Mouse (Mus musculus): ENCODE results near the gene Abcg5. TPM values are rescaled to one million over a fixed set of nuclear protein-coding genes. Genes with fewer than 3 reads are reported as not detected.

Abcg5 gene
- polyA plus RNA-seq, 1 experiment, result 0.37 TPM

DNA sequence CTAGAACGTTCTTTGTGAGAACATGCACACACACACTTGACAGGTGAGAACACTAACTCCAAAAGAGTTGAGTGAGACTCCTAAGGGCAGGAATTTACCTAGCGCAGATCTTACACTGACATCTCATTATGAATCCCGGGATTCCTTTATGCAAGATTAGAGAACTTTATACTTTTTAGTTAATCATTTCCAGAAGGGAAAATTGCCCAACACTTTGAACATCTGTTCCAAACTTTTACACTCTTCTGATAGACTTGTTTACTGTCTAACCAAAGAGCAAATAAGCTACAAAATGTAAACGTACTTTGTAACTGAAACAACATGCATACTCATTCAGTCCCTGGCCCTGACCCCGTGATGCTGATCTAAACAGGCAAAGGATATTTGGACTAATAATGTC is 6.5 kb upstream of the Abcg5 start:
- Histone ChIP-seq H3K36me3 (replicated peaks; ENCODE audit: low read length) (no peaks in the 10 kb centered on the region), H3K27me3 (replicated peaks) (peaks cover 38% of the 10 kb centered on the region)
- TF ChIP-seq FLI1 (IDR thresholded peaks at IDR 0.05; ENCODE audit: low read length), result no peak
- TF ChIP-seq GATA1 (IDR thresholded peaks at IDR 0.05; ENCODE audit: borderline replicate concordance, low read length), result no peak

DNA sequence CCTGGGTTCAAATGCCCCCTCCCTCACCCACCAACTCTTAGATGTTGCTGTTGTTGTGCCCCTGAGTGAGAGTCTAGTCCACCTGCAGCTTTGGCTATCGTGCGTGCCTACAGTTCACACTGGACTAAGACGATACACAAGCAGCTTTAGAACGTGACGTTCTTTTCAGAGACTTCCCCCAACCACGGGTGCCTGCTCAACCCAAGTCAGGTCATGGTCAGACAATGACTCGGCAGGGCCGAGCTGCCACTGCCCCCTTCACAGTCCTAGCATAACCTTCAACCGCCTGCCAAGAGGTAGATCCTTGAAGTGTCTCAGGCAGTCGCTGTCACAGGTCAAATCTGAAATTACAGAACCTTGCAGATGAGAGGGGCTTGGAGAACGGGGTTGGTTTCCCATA is 6.0 kb upstream of the Abcg5 start:
- Histone ChIP-seq H3K4me3 (replicated peaks) (no peak overlapping the region), H3K9me3 (no peaks in the 10 kb centered on the region), H3K36me3 (replicated peaks; ENCODE audit: low read length) (no peaks in the 10 kb centered on the region), H3K27me3 (replicated peaks) (peaks cover 39% of the 10 kb centered on the region), H3K4me1 (peaks cover 8% of the 10 kb centered on the region; the same call in 1 of the 2 replicates)
- TF ChIP-seq GATA1 (IDR thresholded peaks at IDR 0.05; ENCODE audit: borderline replicate concordance, low read length) (no peak), FLI1 (IDR thresholded peaks at IDR 0.05; ENCODE audit: low read length) (no peak)

More for the DNA sequence above, 6.5 kb upstream of the Abcg5 start:
- H3K4me1 ChIP-seq, result peaks cover 4% of the 10 kb centered on the region; the same call in 1 of the 2 replicates
- H3K9me3 ChIP-seq, result no peaks in the 10 kb centered on the region
- no peak overlapping the region for H3K4me3 ChIP-seq (replicated peaks)

DNA sequence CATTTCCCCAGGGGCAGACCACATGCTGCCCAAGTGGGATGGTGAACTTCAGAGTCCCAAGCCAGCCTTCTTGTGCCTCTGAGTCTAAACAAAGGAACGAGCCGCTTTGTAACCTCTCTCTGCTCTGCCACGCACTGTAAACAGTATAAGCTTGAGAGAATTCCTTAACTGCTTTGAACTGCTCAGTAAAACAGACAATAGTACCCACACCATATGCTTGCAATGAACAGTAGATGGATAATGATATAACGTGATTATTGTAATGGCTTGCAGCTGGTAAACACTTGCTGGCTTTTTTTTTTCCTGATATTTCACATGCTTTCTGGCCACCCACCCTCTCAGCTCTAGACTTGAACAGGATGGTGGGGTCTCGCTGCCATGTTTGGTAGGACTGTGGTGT is 5.2 kb upstream of the Abcg5 start:
- Histone ChIP-seq H3K4me3 (replicated peaks) (no peak overlapping the region), H3K9me3 (no peaks in the 10 kb centered on the region), H3K36me3 (replicated peaks; ENCODE audit: low read length) (no peaks in the 10 kb centered on the region), H3K4me1 (peaks cover 8% of the 10 kb centered on the region; the same call in 1 of the 2 replicates), H3K27me3 (replicated peaks) (peaks cover 37% of the 10 kb centered on the region)
- TF ChIP-seq GATA1 (IDR thresholded peaks at IDR 0.05; ENCODE audit: borderline replicate concordance, low read length) (no peak), FLI1 (IDR thresholded peaks at IDR 0.05; ENCODE audit: low read length) (no peak)

DNA sequence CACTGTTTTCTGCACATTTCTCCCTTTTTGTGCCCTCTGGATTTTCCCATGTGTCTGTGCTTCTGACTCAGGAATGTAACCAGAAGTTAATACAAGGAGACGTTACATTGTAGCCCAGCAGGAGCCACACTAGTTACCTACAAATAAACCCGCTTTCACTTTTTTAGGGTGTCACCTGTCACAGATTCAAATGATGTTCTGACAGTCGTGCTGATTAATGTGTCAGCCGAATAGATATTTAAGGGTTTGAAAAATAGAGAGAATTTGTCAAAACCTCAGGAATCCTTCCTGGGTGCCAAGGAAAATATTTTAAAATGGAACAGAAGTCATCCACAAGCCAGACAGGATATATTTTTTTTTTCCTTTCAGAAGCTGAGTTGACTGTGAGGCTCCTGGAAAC is 2.5 kb upstream of the Abcg5 start:
- Histone ChIP-seq H3K9me3 (no peaks in the 10 kb centered on the region), H3K36me3 (replicated peaks; ENCODE audit: low read length) (no peaks in the 10 kb centered on the region), H3K27me3 (replicated peaks) (peaks cover 42% of the 10 kb centered on the region), H3K4me3 (replicated peaks) (no peak overlapping the region), H3K4me1 (peaks cover 5% of the 10 kb centered on the region; the same call in 1 of the 2 replicates)
- TF ChIP-seq GATA1 (IDR thresholded peaks at IDR 0.05; ENCODE audit: borderline replicate concordance, low read length) (no peak), FLI1 (IDR thresholded peaks at IDR 0.05; ENCODE audit: low read length) (no peak)

DNA sequence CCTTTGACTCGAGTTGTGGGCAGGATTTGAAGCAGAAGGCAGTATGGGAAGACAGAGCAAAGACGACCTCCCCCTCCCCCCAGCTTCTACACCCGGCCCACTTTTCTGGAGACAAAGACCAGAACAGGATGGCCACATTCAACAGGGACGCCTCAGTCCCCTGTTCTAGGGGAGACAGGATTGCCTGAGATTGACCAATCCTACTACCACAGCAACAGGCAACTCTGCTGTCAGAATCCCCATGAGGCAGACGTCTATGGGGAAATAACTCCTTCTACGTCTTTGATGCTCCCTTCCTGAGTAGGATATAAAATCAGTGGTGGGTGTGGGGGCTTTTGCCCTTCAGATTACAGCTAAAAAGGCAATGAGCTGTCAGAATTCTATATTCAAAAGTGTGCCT is 1.5 kb upstream of the Abcg5 start:
- Histone ChIP-seq H3K27me3 (replicated peaks) (peaks cover 42% of the 10 kb centered on the region), H3K4me3 (replicated peaks) (no peak overlapping the region), H3K9me3 (no peaks in the 10 kb centered on the region), H3K4me1 (peaks cover 5% of the 10 kb centered on the region; the same call in 1 of the 2 replicates), H3K36me3 (replicated peaks; ENCODE audit: low read length) (no peaks in the 10 kb centered on the region)
- TF ChIP-seq FLI1 (IDR thresholded peaks at IDR 0.05; ENCODE audit: low read length) (no peak), GATA1 (IDR thresholded peaks at IDR 0.05; ENCODE audit: borderline replicate concordance, low read length) (no peak)

DNA sequence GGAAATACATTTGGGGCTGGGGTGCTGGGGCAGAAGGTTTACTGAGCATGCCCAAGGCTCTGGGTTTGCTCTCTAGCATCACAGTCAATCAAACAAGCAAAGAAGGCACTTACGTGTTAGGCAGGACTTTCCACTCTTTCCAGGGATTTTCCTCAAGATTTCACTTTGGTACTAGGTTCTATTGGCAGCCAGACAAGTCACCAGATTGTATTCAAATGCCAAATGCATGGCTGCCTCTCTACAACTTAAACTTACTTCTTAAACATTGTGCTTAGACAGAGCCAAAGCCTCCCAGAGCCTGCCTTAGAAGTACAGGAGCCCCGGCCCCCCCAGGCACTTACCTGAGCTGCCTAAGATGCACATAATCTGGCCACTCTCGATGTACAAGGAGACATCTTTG is 1.1 kb downstream of the Abcg5 start:
- Histone ChIP-seq H3K36me3 (replicated peaks; ENCODE audit: low read length) (no peaks in the 10 kb centered on the region), H3K27me3 (replicated peaks) (peaks cover 50% of the 10 kb centered on the region), H3K4me1 (peaks cover 5% of the 10 kb centered on the region; the same call in 1 of the 2 replicates), H3K9me3 (no peaks in the 10 kb centered on the region), H3K4me3 (replicated peaks) (no peak overlapping the region)
- TF ChIP-seq GATA1 (IDR thresholded peaks at IDR 0.05; ENCODE audit: borderline replicate concordance, low read length), result no peak
- TF ChIP-seq FLI1 (IDR thresholded peaks at IDR 0.05; ENCODE audit: low read length), result no peak

DNA sequence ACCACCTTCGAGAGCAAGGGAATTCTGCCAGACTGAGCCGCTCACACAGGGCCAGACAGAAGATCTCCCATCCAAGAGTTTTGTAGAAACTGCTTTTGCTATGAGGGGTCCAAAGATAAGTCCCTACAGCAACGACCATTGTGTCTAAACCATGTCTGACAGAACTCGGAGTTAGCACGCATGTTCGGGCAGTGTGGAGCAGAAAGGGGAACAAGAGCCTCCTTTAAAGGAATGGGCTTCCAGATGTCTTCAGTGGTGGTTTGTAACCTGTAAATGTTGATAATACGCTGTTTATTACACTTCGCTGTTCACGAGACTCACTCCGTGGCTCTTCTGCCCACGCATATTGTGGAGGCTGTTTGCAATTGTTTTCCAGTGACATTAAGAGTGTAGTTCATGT is 5.2 kb downstream of the Abcg5 start:
- Histone ChIP-seq H3K4me3 (replicated peaks) (no peak overlapping the region), H3K27me3 (replicated peaks) (peaks cover 63% of the 10 kb centered on the region), H3K4me1 (peaks cover 5% of the 10 kb centered on the region), H3K36me3 (replicated peaks; ENCODE audit: low read length) (no peaks in the 10 kb centered on the region), H3K9me3 (no peaks in the 10 kb centered on the region)
- TF ChIP-seq FLI1 (IDR thresholded peaks at IDR 0.05; ENCODE audit: low read length) (no peak), GATA1 (IDR thresholded peaks at IDR 0.05; ENCODE audit: borderline replicate concordance, low read length) (no peak)

DNA sequence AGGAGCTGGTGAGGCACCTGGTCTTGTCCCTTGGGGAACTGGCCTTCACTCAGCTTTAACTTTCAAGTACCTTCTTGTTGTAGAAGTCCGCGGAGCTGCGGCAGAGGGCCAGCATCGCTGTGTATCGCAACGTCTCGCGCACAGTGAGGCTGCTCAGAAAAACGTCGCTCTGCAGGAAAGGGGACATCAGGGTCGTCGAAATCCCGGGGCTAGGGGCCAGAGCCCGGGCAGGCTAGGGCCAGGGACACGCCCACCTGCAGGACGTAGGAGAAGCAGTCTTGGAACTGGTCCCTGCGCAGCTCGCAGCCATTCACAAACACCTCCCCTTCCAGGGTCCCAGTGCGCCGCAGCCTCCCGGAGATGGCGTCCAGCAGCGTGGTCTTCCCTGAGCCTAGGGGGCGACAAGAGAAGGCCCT is 6.9 kb downstream of the Abcg5 start, which contains the start of gene Abcg8:
TSS of gene Abcg8 (plus strand) at position 352 of the 416 bp plus-strand sequence.
- no peaks in the 10 kb centered on the region for H3K36me3 ChIP-seq (replicated peaks; ENCODE audit: low read length)
- TF ChIP-seq GATA1 (IDR thresholded peaks at IDR 0.05; ENCODE audit: borderline replicate concordance, low read length) (no peak), FLI1 (IDR thresholded peaks at IDR 0.05; ENCODE audit: low read length) (no peak)
- peaks cover 63% of the 10 kb centered on the region for H3K27me3 ChIP-seq (replicated peaks)
- no peaks in the 10 kb centered on the region for H3K9me3 ChIP-seq
- H3K4me1 ChIP-seq, result peaks cover 5% of the 10 kb centered on the region
- peak within 1 kb of the TSS; percentile 7 for H3K4me3 ChIP-seq (replicated peaks)

DNA sequence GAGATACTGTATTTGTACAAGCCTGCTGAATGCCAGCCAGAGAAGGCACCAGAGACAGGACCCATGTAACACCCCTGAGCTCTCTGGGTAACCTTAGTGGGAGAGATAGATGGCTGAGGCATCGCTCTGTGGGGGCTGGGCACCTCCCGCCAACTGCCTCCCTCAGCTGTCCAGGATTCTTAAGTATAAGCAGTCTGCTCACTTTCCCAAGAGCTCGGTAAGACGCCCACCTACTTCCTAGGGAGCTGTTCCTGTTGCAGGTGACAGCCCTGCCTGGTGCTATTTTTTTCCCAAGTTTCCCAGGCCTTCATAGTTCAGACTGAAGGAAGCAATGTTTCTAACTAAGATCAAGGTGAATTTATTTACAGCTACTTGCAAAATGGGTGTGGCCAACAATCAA is 7.6 kb downstream of the Abcg5 start:
- TF ChIP-seq GATA1 (IDR thresholded peaks at IDR 0.05; ENCODE audit: borderline replicate concordance, low read length) (no peak), FLI1 (IDR thresholded peaks at IDR 0.05; ENCODE audit: low read length) (no peak)

DNA sequence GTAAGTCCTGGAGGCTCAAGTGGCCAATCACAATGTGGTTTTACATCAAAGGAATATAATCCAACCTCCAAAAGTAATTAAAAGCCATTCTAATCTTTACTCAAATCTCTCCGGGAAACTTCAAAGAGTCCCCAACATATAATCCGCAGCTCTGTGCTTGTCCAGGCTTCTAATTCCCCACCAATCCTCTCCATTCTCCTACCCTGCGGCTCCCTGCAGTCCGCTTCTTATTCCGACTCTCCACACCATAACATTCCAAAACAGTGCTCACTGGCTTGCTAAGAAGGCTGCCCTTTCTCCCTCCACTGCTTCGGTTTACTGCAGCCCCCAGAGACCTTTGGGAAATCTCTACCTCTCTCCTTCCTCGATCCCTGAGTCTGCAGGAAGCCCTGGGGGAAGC is 8.8 kb downstream of the Abcg5 start:
- TF ChIP-seq GATA1 (IDR thresholded peaks at IDR 0.05; ENCODE audit: borderline replicate concordance, low read length) (no peak), FLI1 (IDR thresholded peaks at IDR 0.05; ENCODE audit: low read length) (no peak)

More for the DNA sequence above, 7.6 kb downstream of the Abcg5 start:
- Histone ChIP-seq H3K4me3 (replicated peaks) (no peak overlapping the region), H3K9me3 (no peaks in the 10 kb centered on the region), H3K36me3 (replicated peaks; ENCODE audit: low read length) (no peaks in the 10 kb centered on the region), H3K4me1 (peaks cover 5% of the 10 kb centered on the region), H3K27me3 (replicated peaks) (peaks cover 57% of the 10 kb centered on the region)

More for the DNA sequence above, 8.8 kb downstream of the Abcg5 start:
- Histone ChIP-seq H3K27me3 (replicated peaks) (peaks cover 61% of the 10 kb centered on the region), H3K9me3 (no peaks in the 10 kb centered on the region), H3K4me3 (replicated peaks) (no peak overlapping the region), H3K36me3 (replicated peaks; ENCODE audit: low read length) (no peaks in the 10 kb centered on the region), H3K4me1 (peaks cover 5% of the 10 kb centered on the region)
